Mouse (Mus musculus): Measurements from ENCODE around the gene Ube2f.

Ube2f gene

GRCm38 (mm10) chr1:91297799-91298744 lies 48.0 kb downstream of the Ube2f start, which contains the start of gene Scly:
TSS of gene Scly (plus strand) at chr1:91298338.
- DNase-seq (ENCODE audit: low spot score in 2 of 2): peak; percentile 97

GRCm38 (mm10) chr1:91299026-91299706 lies 49.1 kb downstream of the Ube2f start:
- DNase-seq (ENCODE audit: low spot score in 2 of 2): no peak

- DNase-seq (ENCODE audit: low spot score in 2 of 2): no peak
These were observed 49.8 kb downstream of the Ube2f start for GRCm38 (mm10) chr1:91299707-91300426.

- DNase-seq (ENCODE audit: low spot score in 2 of 2): no peak
These were observed 51.3 kb downstream of the Ube2f start for GRCm38 (mm10) chr1:91301206-91301920.

GRCm38 (mm10) chr1:91302021-91302420 lies 51.9 kb downstream of the Ube2f start:
- DNase-seq (ENCODE audit: low spot score in 2 of 2): no peak

GRCm38 (mm10) chr1:91304621-91305020 lies 54.5 kb downstream of the Ube2f start:
- DNase-seq (ENCODE audit: low spot score in 2 of 2): no peak

- DNase-seq (ENCODE audit: low spot score in 2 of 2): no peak
These were observed 59.4 kb downstream of the Ube2f start for GRCm38 (mm10) chr1:91309366-91310085.

- DNase-seq (ENCODE audit: low spot score in 2 of 2): no peak
These were observed 62.2 kb downstream of the Ube2f start for GRCm38 (mm10) chr1:91312273-91312672.

GRCm38 (mm10) chr1:91313251-91313650 lies 63.1 kb downstream of the Ube2f start:
- no peak for DNase-seq (ENCODE audit: low spot score in 2 of 2)

- no peak for DNase-seq (ENCODE audit: low spot score in 2 of 2)
These were observed 67.6 kb downstream of the Ube2f start for GRCm38 (mm10) chr1:91317656-91318055.

- DNase-seq (ENCODE audit: low spot score in 2 of 2): no peak
These were observed 71.8 kb downstream of the Ube2f start, which contains the start of gene Espnl for GRCm38 (mm10) chr1:91321760-91322438. TSS of gene Espnl (plus strand) at chr1:91322075.

- DNase-seq (ENCODE audit: low spot score in 2 of 2): no peak
These were observed 74.5 kb downstream of the Ube2f start for GRCm38 (mm10) chr1:91324646-91325045.

- no peak for DNase-seq (ENCODE audit: low spot score in 2 of 2)
These were observed 75.5 kb downstream of the Ube2f start for GRCm38 (mm10) chr1:91325488-91326042.

- no peak for DNase-seq (ENCODE audit: low spot score in 2 of 2)
These were observed 82.0 kb downstream of the Ube2f start for GRCm38 (mm10) chr1:91332102-91332501.

- DNase-seq (ENCODE audit: low spot score in 2 of 2): no peak
These were observed 83.5 kb downstream of the Ube2f start for GRCm38 (mm10) chr1:91333582-91333981.

- DNase-seq (ENCODE audit: low spot score in 2 of 2): no peak
These were observed 87.3 kb downstream of the Ube2f start for GRCm38 (mm10) chr1:91337355-91337754.

Data from right cerebral cortex, postnatal 10 days (tissue).